Mouse (Mus musculus) ovary, postnatal 10 days (tissue): ENCODE measurements at regions not wholly inside any gene's neighbourhood (a gene's known extent, or its start where the extent isn't known, plus 50 kb on each side); places are given as distances from the start of the nearest gene placed in this dataset.
"Not testable (repeated sequence)": the region's sequence is repeated elsewhere in the genome, so short reads cannot be mapped to it uniquely, and the experiment has no call there.

Source experiments
- DNase-seq: peaks from one replicate; pipeline ENCODE4 v3.0.0; 2022; ENCODE audit warnings: low spot score

DNA sequence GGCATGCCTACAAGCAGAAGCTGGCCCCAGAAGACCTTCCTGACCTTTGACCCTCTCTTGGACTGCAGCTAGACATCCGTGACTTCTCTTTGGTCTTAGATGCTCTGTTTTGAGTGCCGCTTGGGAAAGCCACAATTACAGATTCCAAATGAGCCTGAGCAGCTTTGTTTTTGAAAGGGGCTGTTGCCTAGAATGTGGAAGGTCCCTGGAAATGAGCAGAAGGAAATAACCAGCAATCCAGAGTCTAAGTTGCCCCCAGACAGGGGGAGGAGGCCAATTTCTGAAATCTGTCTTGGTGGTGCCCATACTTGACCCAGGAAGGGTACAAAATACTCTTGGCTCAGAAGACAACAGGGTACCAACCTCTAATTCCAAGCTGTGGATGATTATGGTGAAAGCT lies 253.9 kb downstream of the Nuak1 start:
- no peak for DNase-seq

DNA sequence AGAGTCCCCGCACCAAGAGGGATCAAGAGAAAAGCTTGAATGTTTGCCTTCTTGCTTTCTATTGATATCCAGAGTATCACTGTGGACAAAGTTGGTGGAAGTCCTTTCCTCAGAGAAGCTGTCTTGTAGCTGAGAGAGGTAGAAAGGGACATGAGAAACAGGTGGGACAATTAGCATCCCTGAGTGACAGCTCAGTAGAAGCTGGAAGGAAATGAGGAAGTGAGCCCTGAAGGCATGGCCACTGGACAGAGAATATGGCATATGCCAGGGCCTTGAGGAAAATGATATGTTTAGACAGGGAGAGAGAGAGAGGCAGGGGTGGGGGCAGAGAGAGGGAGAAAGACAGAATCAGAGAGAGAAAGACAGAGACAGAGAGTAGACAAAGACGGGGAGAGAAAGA lies 241.4 kb downstream of the Nuak1 start:
- DNase-seq = no peak

DNA sequence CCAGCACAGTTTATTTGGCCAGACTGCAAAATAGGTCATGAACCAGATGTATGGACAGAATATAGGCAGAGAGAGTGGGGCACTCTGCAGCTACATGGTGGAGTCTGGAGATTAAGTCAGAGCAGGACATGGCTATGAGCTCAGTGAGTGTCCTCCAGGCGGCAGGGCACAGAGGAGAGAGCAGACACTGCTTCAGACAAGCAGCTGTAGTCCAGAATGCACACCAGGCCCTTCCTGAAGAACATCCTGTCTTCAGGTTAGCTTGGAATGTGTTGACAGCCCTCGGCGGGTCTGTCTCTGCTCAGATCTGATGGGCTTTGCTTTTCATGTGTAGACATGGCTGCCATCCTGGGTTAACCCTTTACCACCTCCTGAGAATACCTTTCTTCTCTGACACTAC lies 238.6 kb downstream of the Nuak1 start:
- no peak for DNase-seq

DNA sequence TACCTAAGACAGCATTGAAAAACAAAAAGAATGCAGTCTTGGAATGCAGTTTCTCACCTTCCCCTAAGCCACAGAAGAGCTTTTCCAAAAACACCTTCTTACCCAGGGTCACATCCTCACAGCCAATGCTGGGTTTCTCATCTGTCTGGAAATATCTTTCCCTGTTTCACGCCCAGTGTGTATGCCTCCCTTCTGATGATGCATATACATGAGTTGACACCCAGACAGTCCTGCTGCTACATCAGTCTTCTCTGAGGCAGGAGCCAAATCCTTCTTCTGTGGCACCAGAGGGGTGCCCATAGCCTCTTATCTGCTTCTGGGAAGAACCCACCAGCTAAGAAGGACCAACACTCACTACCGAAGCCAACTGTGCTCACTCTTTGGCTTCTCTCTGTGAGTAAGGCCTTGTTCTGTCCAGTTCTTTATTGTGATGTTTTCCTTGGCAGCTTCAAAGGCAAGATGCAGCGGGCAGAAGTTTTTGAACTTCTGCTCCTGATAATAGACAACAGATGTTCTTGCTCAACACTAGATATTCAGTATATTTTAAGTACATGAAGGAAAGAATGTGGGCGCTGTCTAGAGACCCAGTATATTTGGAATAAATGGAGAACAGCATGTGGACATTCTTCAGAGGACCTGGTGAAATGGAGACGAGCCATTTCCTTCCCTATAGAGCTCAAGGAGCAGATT lies 228.2 kb downstream of the Nuak1 start:
- DNase-seq = no peak

DNA sequence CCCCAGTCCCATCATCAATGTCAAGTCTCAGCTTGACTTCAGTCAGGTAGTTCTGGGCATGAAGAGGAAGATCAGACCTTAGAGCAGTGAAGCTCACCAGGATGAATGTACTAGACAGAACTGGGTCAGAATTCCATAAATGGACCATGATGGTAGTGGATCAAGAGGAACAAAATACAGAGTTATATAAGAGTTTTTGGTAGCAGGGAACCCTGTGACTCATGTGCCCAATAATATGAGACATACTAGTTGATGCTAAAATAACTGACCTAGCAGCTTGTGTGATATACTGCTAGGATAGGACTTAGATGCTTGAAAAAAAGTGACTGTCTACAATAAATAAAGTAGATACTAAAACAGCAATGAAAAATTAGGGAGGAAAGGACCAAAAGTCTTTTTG lies 225.6 kb downstream of the Nuak1 start:
- DNase-seq = no peak

DNA sequence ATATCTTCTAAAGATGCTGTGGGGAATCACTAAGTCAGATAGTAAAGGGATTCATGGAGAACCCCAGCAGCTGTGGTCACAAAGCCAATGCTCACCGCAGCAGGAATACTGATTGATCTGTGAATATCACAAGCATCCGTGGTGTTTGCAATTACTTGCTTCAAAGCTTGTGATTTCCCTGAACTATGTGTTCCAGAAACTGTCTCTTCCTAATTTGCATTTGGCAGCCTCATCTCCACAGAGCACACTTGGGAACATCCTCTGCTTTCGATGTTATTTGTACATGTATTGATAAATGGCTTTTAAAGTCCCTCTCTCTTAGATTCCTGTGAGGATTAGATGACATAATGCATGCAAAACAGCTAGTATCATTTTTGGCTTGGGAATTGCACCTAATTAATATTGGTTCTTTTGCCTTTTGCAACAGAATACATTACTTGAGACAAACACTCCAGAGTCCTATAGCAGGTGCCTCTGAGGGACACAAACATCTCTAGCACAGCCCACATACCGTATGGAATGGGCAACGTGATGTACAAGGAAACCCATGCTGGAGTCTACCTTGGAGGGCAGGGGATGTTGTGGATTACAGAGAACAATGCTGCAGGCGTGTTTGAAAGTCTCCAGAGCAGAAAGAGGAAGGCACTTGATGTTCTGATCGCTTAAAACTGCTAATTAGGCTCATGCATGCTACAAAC lies 211.0 kb downstream of the Nuak1 start:
- no peak for DNase-seq

DNA sequence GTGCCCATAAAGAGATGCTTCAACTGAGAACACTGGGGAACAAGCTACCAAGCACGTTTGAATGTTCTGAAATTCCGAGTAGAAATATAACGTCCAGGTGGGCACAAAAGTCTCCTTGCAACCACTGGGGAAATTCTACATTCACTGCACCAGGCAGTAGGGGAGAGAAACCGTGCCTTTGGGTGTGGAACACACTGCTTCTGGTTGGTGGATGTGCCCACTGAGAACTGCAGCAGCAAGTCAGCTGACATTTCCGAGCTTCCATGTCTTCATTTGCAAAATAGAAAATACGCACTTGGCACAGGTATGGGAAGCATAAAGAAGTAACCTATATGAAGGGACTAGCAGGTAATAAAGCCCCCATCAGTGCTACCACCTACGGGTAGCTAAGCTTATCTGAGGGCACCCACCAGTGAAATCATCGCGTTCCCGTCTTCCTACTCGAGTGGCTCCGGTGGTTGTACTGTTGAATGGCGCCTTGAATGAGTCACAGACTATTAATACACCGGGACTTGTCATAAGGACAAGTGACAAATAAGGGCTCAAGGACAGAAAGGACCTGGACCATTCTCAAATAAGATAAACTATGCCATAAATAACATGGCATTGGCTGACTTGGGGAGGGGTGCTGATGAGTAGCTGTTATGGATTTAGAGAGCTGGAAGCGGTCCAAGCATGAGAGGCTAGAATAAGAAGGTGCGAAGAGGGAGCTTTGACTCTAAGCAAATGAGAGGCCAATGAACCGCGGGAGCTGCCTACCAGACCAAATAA lies 210.2 kb downstream of the Nuak1 start:
- DNase-seq = no peak

DNA sequence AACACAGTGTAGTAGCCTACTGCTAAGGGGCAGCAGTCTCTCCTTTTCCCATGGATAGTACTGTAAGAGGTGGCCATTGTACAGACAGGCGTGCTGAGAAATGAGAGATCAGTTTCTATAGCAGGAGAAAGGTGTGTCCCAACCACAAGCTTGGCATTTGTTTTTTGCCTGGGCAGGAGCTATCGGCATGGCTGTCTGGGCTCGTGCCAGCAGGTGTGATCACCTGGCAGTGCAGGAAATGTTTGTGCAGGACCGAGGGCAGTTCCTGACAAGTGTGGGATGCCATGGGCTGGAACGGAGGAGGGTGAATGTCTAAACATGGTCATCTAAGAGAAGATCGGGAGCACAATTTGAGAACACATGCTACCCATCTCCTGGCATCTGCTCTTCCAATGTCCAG lies 205.4 kb downstream of the Nuak1 start:
- no peak for DNase-seq

DNA sequence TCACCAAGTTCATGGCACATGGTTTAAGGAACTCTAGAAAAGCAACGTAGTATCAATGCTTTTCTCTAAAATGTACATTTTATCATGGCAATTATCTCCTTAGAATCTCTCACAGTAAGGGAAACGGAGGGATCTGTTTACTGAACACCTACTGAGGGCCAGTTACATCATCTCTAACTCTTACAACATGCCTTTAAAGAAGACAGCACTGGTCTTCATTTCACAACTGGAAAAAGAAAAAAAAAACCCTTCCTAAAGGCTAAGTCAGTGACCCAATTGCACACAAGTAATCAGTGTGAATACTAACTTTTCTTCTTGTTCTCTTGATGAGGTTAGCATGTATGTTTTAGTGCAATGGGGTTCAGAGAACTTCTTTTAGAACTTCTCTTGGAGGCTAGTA lies 204.2 kb downstream of the Nuak1 start:
- DNase-seq = no peak

DNA sequence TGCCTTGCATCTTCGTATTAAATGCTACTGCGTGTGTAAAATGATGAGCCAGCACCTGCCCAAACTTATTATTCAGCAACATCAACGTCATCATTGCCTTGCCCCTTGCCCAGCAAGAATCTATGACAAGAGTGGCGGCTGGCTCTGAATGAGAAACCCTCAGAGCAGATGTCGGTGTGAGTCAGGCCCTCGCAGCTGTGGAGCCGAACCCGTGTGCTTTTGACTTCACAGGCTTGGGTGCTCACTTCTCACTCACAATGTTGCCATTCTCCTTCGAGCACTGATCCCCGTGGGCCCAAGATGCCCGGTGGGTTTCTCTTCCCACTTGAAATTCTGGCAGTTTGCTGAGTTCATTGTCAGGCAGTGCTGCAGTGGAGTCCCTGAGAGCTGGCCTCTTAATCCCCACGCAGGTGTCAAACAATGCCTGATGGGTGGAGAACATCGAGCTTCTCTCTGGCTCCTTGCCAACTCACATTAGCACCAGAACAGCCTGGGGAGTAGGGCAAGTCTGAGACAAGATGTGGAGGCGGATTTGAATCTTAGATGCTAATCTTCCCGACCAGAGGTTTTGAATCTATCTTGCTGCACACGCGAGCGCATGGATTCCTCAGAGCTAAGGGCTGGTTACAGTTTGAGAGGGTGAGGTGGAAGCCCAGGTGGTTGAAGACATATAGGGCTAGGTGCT lies 202.0 kb downstream of the Nuak1 start:
- no peak for DNase-seq

DNA sequence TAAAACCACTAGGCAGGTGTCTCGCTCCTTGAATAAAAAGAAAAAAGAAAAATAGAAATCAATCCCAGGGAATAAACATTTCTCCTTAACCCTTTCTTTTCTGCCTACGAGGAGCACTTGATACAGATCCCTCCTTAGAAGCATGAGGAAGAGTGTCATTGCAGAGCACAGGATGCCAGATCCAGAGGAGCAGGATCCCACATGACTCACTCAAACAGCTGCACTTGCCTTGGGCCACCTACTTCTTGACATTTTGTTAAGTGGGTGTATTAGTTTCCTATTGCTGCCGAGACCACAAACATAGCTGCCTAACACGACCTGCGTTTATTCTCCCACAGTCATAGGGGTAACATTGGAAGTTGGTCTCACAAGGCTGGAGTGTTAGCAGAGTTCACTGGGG lies 197.1 kb downstream of the Nuak1 start:
- DNase-seq = no peak

DNA sequence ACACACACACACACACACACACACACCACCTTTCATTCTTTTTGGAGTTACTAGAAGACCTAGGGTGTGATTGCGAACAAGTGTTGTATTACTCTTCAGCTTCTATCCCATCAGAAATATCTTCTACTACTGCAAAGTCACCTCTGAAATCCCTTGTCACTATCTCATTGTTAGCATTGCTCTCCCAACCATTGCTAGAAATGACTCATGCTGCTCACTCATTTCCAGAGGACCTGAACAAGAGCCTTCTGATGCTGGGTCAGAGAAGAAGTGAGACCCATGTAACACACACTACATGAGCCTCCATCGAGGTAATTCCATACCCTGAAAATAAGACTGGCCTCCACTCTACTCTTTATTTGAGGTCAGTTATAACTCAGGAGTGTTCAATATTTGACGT lies 191.1 kb downstream of the Nuak1 start:
- DNase-seq = no peak

DNA sequence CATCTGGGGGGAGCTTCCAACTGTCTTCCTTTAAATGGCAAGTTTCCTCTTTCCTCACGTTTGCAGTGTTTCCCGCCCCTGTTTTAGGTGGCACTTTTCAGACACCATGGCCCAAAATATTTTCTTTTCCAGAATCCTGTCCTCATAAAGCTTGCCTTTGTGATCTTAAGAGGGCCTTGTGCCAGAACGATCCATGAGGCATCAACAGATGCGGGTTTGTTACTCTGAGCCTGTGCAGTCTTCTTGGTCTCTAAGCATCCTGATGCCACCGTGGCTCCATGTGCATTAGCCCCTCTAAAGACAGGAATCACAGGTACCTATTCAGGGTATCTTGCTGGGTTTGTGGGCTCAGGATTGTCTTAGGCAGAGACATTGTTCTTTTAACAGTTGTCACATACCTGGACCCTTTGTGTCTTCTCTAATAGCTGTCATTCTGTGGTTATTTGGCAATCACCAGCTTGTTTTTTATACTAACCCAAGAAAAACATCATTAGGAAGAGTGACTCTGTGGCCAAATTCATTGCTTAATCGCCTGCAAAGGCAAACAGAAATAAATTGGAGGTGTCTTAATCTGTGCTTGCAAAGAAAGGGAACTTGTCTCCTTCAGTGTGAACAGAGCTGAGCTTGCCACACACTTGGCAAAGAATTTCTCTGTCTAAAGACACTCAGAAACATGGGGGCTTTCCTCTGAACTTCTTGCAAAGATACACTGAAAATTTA lies 179.3 kb downstream of the Nuak1 start:
- DNase-seq = no peak

DNA sequence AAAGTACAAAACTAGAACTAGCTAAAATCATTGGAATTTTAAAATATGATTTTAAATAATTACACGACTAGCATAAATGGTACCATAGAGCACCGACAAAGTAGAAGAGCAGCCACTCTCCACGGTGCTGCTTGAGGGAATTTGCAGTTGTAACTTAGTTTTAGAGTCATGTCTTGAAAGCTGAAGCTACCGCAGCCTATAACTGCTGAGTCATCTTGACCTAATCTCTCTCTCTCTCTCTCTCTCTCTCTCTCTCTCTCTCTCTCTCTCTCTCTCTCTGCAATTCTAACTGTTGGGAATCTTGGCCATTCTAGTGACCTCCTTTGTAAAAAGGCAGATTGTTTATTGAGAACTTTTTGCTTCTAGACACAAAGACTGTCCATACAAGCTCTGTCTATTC lies 177.5 kb downstream of the Nuak1 start:
- DNase-seq = no peak

DNA sequence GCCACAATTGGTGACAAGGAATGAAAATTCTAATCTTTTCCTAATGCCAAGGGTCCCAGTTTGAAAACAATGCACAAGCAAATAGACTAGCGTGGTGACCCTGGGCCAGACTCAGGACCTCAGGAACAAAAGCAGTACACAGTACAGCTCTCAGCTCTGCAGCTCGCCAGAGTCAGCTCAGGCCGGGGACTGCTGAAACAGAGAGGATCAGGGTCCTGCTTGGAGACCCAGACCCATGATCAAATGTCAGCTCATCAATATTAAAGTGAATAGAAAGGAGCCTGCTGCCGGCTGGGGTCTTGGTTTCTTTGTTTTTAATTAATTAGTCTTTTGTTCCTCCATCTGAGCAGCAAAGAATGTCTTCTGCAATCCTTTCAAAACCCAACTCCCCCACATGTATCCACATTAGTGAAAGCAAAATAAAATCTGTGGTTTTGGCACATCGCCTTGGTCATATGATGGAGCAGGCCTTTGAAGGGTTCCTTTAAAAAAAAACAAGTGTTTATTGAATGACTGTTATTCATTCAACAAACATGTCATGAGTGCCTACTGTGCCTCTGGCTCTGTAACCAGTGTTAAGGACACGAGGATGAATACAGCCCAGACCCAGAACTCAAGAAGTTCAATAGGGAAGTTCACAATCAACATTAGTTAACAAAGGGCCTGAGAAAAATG lies 154.4 kb downstream of the Nuak1 start:
- DNase-seq = no peak

DNA sequence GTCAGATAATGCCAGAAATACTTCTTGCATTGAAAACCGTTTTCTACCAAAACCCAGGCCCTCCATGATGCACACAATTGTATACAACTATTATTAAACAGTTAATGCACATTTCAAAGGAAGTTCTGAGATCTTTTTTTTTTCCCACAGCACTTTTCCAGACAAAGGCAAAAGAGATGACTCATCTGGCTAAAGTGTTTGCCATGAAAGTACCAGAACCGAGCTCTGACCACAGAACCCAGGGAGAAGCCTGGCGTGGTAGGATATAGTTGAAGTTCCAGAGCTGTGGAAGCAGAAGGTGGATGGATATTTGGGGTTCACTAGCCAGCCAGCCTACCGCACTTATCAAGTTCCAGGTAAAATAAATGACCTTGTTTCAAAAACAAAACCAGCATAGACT lies 146.0 kb downstream of the Nuak1 start:
- DNase-seq = no peak

DNA sequence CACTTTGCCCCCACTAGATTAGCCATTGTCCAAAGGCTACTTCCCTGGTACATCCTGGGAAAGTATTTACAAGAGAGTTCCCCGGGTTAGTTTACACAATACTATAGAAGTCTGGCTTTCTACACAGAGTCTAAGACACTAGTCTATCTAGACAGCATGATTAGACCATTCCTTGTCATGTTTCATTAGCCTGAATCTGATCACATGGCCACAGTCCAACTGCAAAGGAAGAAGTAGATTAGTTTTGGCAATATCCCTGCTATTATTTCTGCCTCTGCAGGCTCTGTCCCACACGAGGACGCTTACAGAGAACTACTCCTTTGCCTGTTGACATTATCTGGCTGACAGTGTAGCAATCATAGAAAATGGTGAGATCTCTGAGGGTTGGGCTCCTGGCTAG lies 144.2 kb downstream of the Nuak1 start:
- no peak for DNase-seq

DNA sequence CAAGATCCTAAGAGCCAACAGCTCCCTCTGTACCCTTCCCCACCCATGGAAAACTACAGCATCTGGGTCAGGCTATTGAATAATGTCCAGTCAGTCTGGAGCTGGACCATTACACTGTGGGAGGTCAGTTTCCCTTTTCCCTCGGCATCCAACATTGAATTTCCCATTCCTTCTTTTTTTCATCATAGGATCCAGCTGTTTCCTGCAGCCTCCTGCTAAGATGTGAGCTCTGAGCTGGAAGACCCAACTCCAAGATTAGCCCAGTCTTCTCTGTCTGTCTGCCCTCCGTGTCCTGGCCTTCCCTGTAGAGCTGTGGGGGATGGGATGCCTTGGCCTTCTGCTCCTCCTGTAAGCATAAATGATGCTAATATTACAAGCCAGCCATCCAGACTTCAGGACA lies 138.8 kb downstream of the Nuak1 start:
- no peak for DNase-seq

DNA sequence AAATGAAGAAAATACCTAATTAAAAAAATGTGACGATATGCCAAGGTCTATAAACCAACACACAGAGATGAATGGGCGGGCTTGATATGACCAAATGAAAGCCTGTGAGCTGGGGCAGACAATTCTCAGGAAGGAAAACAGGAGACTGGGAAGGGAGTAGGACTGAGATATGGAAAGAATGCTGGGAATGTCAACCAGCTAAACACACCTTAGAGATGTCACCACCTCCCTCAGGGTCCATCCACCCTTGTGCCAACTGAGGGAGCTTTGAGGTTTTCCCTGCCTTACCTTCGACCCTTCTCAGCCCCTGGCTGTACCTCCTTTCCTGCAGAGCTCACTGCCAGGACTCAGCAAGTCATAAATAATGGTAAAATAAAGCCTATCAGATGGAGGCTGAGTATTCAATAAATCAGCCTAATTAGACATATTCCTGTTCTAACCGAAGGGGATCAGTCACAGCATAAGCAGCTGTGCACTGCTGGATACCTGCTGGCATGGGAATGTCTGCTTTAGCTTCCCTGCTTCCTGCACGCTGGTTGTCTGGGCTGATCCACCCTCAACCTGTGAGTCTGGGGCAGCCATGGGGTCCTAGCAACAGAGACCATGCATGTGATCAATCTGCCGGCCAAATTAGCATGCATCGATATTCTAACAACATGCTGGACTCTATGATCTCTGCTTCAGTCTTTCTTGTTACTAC lies 137.4 kb downstream of the Nuak1 start:
- no peak for DNase-seq

DNA sequence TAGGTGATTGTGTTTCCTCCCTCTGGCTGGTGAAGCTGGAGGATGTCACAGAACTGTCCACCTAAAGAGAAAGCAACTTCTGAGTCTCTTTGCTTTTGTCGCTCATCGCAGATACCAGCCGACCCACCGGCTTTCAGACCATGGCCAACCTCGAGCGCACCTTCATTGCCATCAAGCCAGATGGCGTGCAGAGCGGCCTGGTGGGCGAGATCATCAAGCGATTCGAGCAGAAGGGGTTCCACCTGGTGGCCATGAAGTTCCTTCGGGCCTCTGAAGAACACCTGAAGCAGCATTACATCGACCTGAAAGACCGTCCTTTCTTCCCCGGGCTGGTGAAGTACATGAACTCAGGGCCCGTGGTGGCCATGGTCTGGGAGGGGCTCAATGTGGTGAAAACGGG lies 131.7 kb downstream of the Nuak1 start:
- DNase-seq = not testable (repeated sequence)

DNA sequence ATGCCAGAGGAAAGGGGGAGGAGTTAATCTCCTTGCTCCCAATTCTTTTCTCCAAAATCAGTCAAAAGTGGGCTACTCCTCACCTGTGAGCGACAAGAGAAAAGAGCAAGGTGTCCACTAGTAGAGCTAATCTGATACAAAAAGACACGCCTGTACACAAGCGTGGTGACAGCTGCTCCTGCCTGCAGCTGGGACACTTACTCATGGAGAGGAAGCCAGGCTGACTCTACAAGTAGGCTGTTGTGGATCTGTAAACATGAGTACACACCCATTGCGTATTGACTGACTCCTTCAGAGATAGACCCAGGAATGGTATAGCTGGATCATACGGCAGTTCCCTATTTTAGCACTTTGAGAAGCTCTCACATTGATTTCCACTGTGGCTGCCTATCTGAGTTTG lies 129.7 kb downstream of the Nuak1 start:
- no peak for DNase-seq
